Mouse (Mus musculus) stomach, embryonic 15.5 days (tissue): ENCODE measurements around the gene Rab30. TPM values are rescaled to one million over a fixed set of nuclear protein-coding genes. Genes with fewer than 3 reads are reported as not detected.
A peak's percentile ranks its signal among the peaks of the same experiment; 100 is the strongest.
"Not testable (repeated sequence)": the region's sequence is repeated elsewhere in the genome, so short reads cannot be mapped to it uniquely, and the experiment has no call there.

Experiments
- ATAC-seq: fragments of 200-750 bp; cut with Nextera tagmentation; 2 replicates; pipeline ENCODE4 v1.8.0; 2017; ENCODE audit warnings: low read depth, moderate number of reproducible peaks, moderate TSS enrichment; ENCODE audit not compliant: insufficient read depth, low FRiP score
- H3K27ac ChIP-seq: fragments of 300-500 bp; sonication (generic); 2 replicates; pipeline ENCODE4 v1.5.1; 2015; ENCODE audit warnings: mild to moderate bottlenecking, inconsistent platforms
- H3K27me3 ChIP-seq: fragments of 300-500 bp; sonication (generic); replicated peaks from 2 replicates; pipeline ENCODE4 v1.6.1; 2015; ENCODE audit warnings: inconsistent platforms
- H3K36me3 ChIP-seq: fragments of 300-500 bp; sonication (generic); 2 replicates; pipeline ENCODE4 v1.6.1; 2015; ENCODE audit warnings: inconsistent platforms
- H3K4me1 ChIP-seq: fragments of 300-500 bp; sonication (generic); 2 replicates; pipeline ENCODE4 v1.6.1; 2015; ENCODE audit warnings: inconsistent platforms
- H3K4me2 ChIP-seq: fragments of 300-500 bp; sonication (generic); 2 replicates; pipeline ENCODE4 v1.6.1; 2015; ENCODE audit warnings: mild to moderate bottlenecking, inconsistent platforms
- H3K4me3 ChIP-seq: fragments of 300-500 bp; sonication (generic); replicated peaks from 2 replicates; pipeline ENCODE4 v1.5.1; 2015; ENCODE audit warnings: inconsistent platforms
- H3K9ac ChIP-seq: fragments of 300-500 bp; sonication (generic); 2 replicates; pipeline ENCODE4 v1.6.1; 2015; ENCODE audit warnings: inconsistent platforms
- H3K9me3 ChIP-seq: fragments of 300-500 bp; sonication (generic); 2 replicates; pipeline ENCODE4 v1.6.1; 2016; ENCODE audit warnings: inconsistent platforms
- WGBS: fragments of 180-500 bp; shearing (Covaris S2); methylation state at CpG from one replicate; pipeline ENCODE4 v1.1.7; 2015; 5-methylcytosine and 5-hydroxymethylcytosine counted together
- polyA plus RNA-seq: library from polyadenylated mRNA; unstranded; fragments of >200 nt; fragmentation: Nextera tagmentation; extraction: Ambion mirVana; gene quantifications from 2 replicates; pipeline ENCODE4 v1.2.1, GENCODE M21; 2015

Rab30 gene
- polyA plus RNA-seq, 1 experiment from 2014 or later, result 18.4 TPM

GRCm38 (mm10) chr7:92729583-92729982 is 11.8 kb upstream of the Rab30 start:
- not testable (repeated sequence) for H3K27me3 ChIP-seq, H3K36me3 ChIP-seq, H3K4me2 ChIP-seq, ATAC-seq, H3K9me3 ChIP-seq, H3K4me1 ChIP-seq, H3K4me3 ChIP-seq, H3K27ac ChIP-seq, H3K9ac ChIP-seq
- WGBS, result 71% methylated on average over 3 of the region's 3 CpGs

GRCm38 (mm10) chr7:92730465-92730864 is 10.9 kb upstream of the Rab30 start:
- H3K4me1 ChIP-seq, result no peaks in the 10 kb centered on the region
- ATAC-seq, result no peak

DNA sequence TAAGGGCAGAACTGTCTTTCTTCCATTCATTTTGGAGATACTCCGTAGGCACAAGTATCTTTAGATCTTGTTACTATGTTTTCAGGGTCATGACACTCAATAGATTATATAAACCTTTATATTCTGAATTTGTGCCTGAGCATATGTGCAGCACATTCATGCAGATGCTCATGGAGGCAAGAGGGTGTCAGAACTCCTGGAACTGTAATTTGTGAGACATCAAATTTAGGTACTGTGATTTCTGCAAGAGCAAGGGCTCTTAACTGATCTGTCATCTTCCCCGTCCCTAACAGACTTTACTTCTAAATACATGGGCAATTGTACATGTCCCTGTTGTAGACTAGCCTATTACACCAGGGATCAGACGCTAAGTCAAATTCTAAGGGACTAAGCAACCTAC is 10.4 kb upstream of the Rab30 start:
- H3K36me3 ChIP-seq, result peaks cover 2% of the 10 kb centered on the region; the same call in 1 of the 2 replicates
- H3K27me3 ChIP-seq, result no peaks in the 10 kb centered on the region
- no peak overlapping the region for H3K4me2 ChIP-seq
- no peaks in the 10 kb centered on the region for H3K4me1 ChIP-seq
- WGBS, result 64% methylated on average over 3 of the region's 3 CpGs
- no peaks in the 10 kb centered on the region for H3K9me3 ChIP-seq
- H3K4me3 ChIP-seq, result no peak overlapping the region
- no peak for ATAC-seq
- H3K27ac ChIP-seq, result no peak overlapping the region
- H3K9ac ChIP-seq, result no peak overlapping the region

More at GRCm38 (mm10) chr7:92730465-92730864, 10.9 kb upstream of the Rab30 start:
- no peak overlapping the region for H3K4me2 ChIP-seq
- H3K27ac ChIP-seq, result no peak overlapping the region
- H3K9ac ChIP-seq, result no peak overlapping the region
- H3K4me3 ChIP-seq, result no peak overlapping the region
- 72% methylated on average over 4 of the region's 4 CpGs for WGBS
- H3K27me3 ChIP-seq, result no peaks in the 10 kb centered on the region
- no peaks in the 10 kb centered on the region; the same call in 1 of the 2 replicates for H3K36me3 ChIP-seq
- no peaks in the 10 kb centered on the region for H3K9me3 ChIP-seq

- H3K9ac ChIP-seq, result no peak overlapping the region
- no peak overlapping the region for H3K27ac ChIP-seq
- no peak overlapping the region for H3K4me2 ChIP-seq
- no peaks in the 10 kb centered on the region for H3K27me3 ChIP-seq
- WGBS, result 89% methylated on average over 7 of the region's 7 CpGs
- peaks cover 2% of the 10 kb centered on the region; the same call in 1 of the 2 replicates for H3K36me3 ChIP-seq
- ATAC-seq, result no peak
- no peaks in the 10 kb centered on the region for H3K4me1 ChIP-seq
- no peak overlapping the region for H3K4me3 ChIP-seq
- H3K9me3 ChIP-seq, result no peaks in the 10 kb centered on the region
These were observed 9.3 kb upstream of the Rab30 start for GRCm38 (mm10) chr7:92732136-92732535.

DNA sequence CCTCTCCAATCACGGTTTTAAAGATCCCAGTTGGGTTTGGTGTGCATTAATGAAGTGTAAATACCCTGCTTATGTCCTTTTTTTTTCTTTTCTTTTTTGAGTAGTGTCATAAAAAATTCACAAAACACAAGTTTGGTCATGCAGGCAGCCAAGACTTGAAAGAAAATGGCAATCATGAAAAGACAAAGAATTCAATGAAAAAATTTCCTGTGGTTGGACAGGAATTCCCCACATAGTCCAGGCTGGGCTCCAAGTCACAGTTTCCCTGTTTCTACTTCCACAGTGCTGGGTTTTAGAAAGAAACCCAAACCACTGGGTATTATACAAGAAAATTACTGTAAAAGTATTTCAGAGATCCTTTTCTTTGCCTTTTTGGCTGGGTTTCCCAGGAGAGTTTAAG is 3.8 kb upstream of the Rab30 start:
- Histone ChIP-seq H3K9ac (no peak overlapping the region), H3K27ac (no peak overlapping the region), H3K4me1 (no peaks in the 10 kb centered on the region), H3K36me3 (peaks cover 2% of the 10 kb centered on the region; the same call in 1 of the 2 replicates), H3K4me2 (no peak overlapping the region), H3K9me3 (no peaks in the 10 kb centered on the region), H3K4me3 (no peak overlapping the region), H3K27me3 (no peaks in the 10 kb centered on the region)
- no peak for ATAC-seq
- 78% methylated on average over 1 of the region's 1 CpGs for WGBS

DNA sequence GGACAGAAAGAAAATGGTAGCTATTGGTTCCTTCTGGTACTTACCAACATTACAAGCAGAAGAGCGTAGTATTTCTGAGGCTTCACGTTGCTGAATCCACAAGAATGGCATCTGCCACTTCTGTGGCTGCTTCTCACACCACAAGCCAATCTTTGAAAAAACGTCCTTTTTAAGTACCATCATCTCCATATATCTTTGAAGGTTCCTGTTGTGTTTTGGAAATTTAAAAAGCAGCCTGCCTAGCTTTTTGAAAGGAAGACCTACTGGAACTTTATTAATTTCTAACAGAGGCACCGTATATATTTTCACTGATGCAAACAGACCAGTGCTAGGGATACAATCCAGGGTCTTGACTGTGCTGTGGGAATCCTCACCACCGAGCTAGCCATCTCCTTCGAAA is 1.4 kb upstream of the Rab30 start:
- Histone ChIP-seq H3K36me3 (0 out of 2 replicates have a peak, but pooled peaks cover 2% of the 10 kb centered on the region), H3K4me2 (peak overlapping the region; percentile 59), H3K4me1 (peaks cover 5% of the 10 kb centered on the region; the same call in 1 of the 2 replicates), H3K4me3 (peak overlapping the region; percentile 76), H3K27ac (no peak overlapping the region), H3K27me3 (no peaks in the 10 kb centered on the region), H3K9ac (peak overlapping the region; percentile 90; the same call in 1 of the 2 replicates), H3K9me3 (no peaks in the 10 kb centered on the region)
- ATAC-seq, result no peak
- 28% methylated on average over 6 of the region's 6 CpGs for WGBS

DNA sequence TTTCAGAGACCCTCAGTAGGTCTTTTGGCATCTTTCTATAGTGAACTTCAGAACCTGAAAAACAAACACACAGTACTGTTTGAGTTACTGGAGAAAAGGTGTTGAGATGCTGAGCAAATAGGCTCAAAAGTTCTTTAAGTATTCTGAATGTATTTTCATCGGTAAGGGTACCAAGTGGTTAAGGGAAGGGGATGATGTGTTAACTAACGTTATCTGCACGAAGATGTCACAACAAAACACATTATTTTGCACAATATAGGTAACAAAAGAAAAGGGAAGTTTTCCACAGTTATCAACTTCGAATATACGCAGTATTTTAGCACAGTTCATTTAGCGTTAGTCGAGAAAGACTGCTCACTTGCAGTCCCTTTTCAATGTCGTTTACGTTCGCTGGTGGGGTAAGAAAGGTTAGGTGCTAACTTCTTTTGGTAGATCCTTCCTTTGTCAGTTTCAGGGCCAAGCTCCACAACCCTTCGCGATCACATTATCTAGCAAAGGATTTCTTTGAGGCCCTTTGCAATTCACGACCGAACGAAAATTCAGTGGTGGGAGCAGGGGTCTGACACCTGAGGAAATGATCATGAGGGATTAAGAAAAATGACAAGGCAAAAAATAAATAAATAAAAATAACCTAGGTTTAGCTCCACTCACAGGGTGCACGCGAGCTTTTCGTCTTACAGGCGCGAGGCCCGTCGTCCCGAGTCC is 840 bp upstream of the Rab30 start:
- H3K36me3 ChIP-seq, result 0 out of 2 replicates have a peak, but pooled peaks cover 2% of the 10 kb centered on the region
- H3K9me3 ChIP-seq, result no peaks in the 10 kb centered on the region
- H3K27me3 ChIP-seq, result no peaks in the 10 kb centered on the region
- peak overlapping the region; percentile 92 for H3K27ac ChIP-seq
- H3K9ac ChIP-seq, result peak overlapping the region; percentile 90
- peak overlapping the region; percentile 59 for H3K4me2 ChIP-seq
- no peak for ATAC-seq
- WGBS, result under 1% methylated on average over 23 of the region's 23 CpGs
- H3K4me3 ChIP-seq, result peak overlapping the region; percentile 76
- peaks cover 5% of the 10 kb centered on the region; the same call in 1 of the 2 replicates for H3K4me1 ChIP-seq

- WGBS, result 0% methylated on average over 9 of the region's 9 CpGs
- H3K9me3 ChIP-seq, result no peaks in the 10 kb centered on the region
- H3K36me3 ChIP-seq, result no peaks in the 10 kb centered on the region
- peaks cover 5% of the 10 kb centered on the region; the same call in 1 of the 2 replicates for H3K4me1 ChIP-seq
- peak overlapping the region; percentile 83 for H3K4me2 ChIP-seq
- H3K27ac ChIP-seq, result peak overlapping the region; percentile 55
- no peak for ATAC-seq
- no peaks in the 10 kb centered on the region for H3K27me3 ChIP-seq
- peak overlapping the region; percentile 76 for H3K4me3 ChIP-seq
- H3K9ac ChIP-seq, result peak overlapping the region; percentile 56; the same call in 1 of the 2 replicates
These were observed 452 bp downstream of the Rab30 start for GRCm38 (mm10) chr7:92741861-92742249.

- no peak for ATAC-seq
- Histone ChIP-seq H3K27ac (peak overlapping the region; percentile 55; the same call in 1 of the 2 replicates), H3K4me1 (peaks cover 5% of the 10 kb centered on the region; the same call in 1 of the 2 replicates), H3K4me3 (peak overlapping the region; percentile 76), H3K36me3 (no peaks in the 10 kb centered on the region), H3K9ac (peak overlapping the region; percentile 56; the same call in 1 of the 2 replicates), H3K4me2 (peak overlapping the region; percentile 83), H3K9me3 (no peaks in the 10 kb centered on the region), H3K27me3 (no peaks in the 10 kb centered on the region)
- under 1% methylated on average over 16 of the region's 16 CpGs for WGBS
These were observed 938 bp downstream of the Rab30 start for GRCm38 (mm10) chr7:92742341-92742741.

DNA sequence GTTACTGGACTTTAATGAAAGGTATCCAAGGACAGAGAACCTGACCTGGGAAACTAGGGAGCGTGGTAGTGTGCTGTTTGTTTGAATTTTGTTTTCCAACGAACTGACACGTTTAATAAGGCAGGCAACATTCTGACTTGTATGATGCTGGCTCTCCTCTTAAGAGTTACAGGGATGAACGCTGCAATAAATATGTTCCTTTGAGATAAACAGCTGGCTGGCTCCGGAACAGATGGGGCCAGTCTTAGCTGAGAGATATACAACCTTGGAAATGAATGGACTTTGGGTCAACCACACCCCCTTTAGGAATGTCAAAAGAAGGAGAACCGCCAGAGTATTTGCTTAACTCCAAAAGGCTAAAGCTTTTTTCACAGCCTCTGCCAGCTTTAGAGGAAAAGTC is 1.4 kb downstream of the Rab30 start:
- H3K9me3 ChIP-seq, result no peaks in the 10 kb centered on the region
- peak overlapping the region; percentile 83 for H3K4me2 ChIP-seq
- peak overlapping the region; percentile 55; the same call in 1 of the 2 replicates for H3K27ac ChIP-seq
- peaks cover 5% of the 10 kb centered on the region; the same call in 1 of the 2 replicates for H3K4me1 ChIP-seq
- WGBS, result 1% methylated on average over 6 of the region's 6 CpGs
- H3K9ac ChIP-seq, result no peak overlapping the region
- no peaks in the 10 kb centered on the region for H3K27me3 ChIP-seq
- peak; percentile 18; the same call in 1 of the 2 replicates for ATAC-seq
- peak overlapping the region; percentile 76 for H3K4me3 ChIP-seq
- H3K36me3 ChIP-seq, result no peaks in the 10 kb centered on the region

DNA sequence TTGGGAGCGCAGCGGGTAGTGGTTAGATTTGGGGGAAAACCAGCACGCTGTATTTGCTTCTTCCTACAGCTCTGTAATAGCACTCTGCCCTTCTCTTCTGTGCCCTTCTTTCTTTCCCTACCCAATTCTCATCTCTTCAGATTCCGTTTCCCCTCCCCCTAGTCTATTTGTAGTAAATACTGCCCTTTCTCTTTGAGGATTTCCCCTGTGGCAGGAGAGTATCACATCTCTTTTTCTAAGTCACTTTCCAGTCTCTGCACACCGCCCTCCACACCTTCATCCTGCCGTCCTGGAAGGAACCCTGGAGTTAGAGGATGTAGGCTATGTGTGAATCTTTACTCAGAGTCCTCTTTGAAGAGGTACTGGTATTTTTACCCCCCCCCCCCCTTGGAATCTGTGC is 1.9 kb downstream of the Rab30 start:
- WGBS, result 16% methylated on average over 6 of the region's 6 CpGs
- Histone ChIP-seq H3K4me3 (peak overlapping the region; percentile 76), H3K4me1 (peaks cover 5% of the 10 kb centered on the region; the same call in 1 of the 2 replicates), H3K4me2 (peak overlapping the region; percentile 83), H3K36me3 (no peaks in the 10 kb centered on the region), H3K9ac (no peak overlapping the region), H3K9me3 (no peaks in the 10 kb centered on the region), H3K27ac (peak overlapping the region; percentile 26; the same call in 1 of the 2 replicates), H3K27me3 (no peaks in the 10 kb centered on the region)
- no peak for ATAC-seq

DNA sequence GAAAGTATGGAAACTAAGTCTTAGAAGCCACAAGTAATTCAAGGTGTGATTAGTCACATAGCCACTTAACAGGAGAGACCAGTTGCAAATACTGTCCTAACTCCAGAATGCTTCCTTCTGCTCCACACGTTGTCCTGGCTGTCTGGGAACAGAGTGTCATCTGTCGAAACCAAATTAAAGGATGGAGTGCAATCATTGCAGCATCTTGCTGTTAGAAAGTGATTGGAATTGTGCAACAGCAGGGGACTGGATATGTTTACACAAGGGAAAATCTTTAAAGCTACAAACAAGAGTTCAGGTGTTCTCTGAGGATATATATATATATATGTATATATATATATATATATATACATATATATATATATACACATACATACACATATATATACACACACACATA is 9.0 kb downstream of the Rab30 start:
- no peak for ATAC-seq
- H3K4me2 ChIP-seq, result no peak overlapping the region
- H3K4me1 ChIP-seq, result no peaks in the 10 kb centered on the region
- no peak overlapping the region for H3K27ac ChIP-seq
- WGBS, result 58% methylated on average over 2 of the region's 2 CpGs
- H3K36me3 ChIP-seq, result no peaks in the 10 kb centered on the region
- H3K9ac ChIP-seq, result no peak overlapping the region
- no peak overlapping the region for H3K4me3 ChIP-seq
- H3K27me3 ChIP-seq, result no peaks in the 10 kb centered on the region
- no peaks in the 10 kb centered on the region for H3K9me3 ChIP-seq
